Mouse (Mus musculus) heart, postnatal 0 days (tissue): Measurements from ENCODE around the gene Vps26c.

Source experiments
- CTCF ChIP-seq: IDR thresholded peaks from 2 replicates; pipeline ENCODE4 v1.5.1; 2016; ENCODE audit warnings: antibody characterized with exemption, control low read depth, low read depth
- EP300 ChIP-seq: IDR thresholded peaks from 2 replicates; pipeline ENCODE4 v1.6.1; 2016; ENCODE audit warnings: antibody characterized with exemption, low read depth

GRCm38 (mm10) chr16:94449151-94449550 is 77.5 kb downstream of the Vps26c start:
- TF ChIP-seq CTCF (peak; percentile 34), EP300 (no peak)
